ENCODE assay signal across 18 mouse cellular contexts in the genomic region with DNA sequence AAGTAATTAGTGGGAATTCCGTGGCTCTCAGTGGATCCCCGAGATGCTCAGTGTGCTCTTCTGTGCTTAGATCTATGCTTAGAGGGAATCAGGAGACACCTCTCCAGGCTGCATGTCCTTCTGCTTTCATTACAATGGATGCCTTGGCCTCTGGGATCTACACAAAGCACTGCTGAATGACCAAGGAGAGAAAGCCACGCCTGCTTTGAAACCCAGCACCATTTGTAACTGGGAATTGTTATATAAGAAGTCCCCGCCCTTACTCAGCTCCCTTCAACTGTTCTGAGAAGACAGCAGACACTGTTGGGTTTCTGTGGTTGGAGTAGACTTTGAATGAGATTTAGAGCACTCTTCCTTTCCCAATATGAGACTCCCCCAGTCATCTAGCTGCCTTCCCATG.
DNase-seq lines count a peak whose midpoint lies in the region; ATAC-seq lines count a peak whose summit lies in the region.
"Had no signal": no experiment of that assay in that cellular context is flagged by ENCODE, and none has a peak within 500 bp of the region (broad histone marks: within the 10 kb centered on the region; RNA-seq: fewer than 3 reads in every experiment).

No protein-coding gene starts in this region.

- 66% methylated on average over 4 of the region's 4 CpGs for WGBS in hindbrain, embryonic 15.5 days
- WGBS in hindbrain, embryonic 13.5 days = 56% methylated on average over 4 of the region's 4 CpGs
- WGBS in liver, embryonic 13.5 days (ENCODE audit: insufficient replicate concordance) = 60% methylated on average over 4 of the region's 4 CpGs
- 66% methylated on average over 4 of the region's 4 CpGs for WGBS in liver, embryonic 12.5 days (ENCODE audit: insufficient replicate concordance)
- 73% methylated on average over 4 of the region's 4 CpGs for WGBS in limb, embryonic 10.5 days

- no peaks in the 10 kb centered on the region for H3K27me3 ChIP-seq in hindbrain, embryonic 15.5 days
- 0 out of 2 replicates have a peak, but pooled peaks cover 6% of the 10 kb centered on the region for H3K27me3 ChIP-seq in hindbrain, embryonic 13.5 days
- peaks cover 29% of the 10 kb centered on the region for H3K27me3 ChIP-seq in liver, embryonic 13.5 days
- H3K27me3 ChIP-seq in liver, embryonic 12.5 days (replicated peaks) = peaks cover 34% of the 10 kb centered on the region
- H3K27me3 ChIP-seq in limb, embryonic 10.5 days (ENCODE audit: low read depth, poor library complexity, severe bottlenecking) = peaks cover 5% of the 10 kb centered on the region
- H3K27me3 ChIP-seq: heart, embryonic 13.5 days had no signal

- no peaks in the 10 kb centered on the region for H3K9me3 ChIP-seq in hindbrain, embryonic 15.5 days
- H3K9me3 ChIP-seq in hindbrain, embryonic 13.5 days = no peaks in the 10 kb centered on the region
- H3K9me3 ChIP-seq in liver, embryonic 13.5 days (replicated peaks) = no peaks in the 10 kb centered on the region
- H3K9me3 ChIP-seq in liver, embryonic 12.5 days (replicated peaks) = no peaks in the 10 kb centered on the region
- no peaks in the 10 kb centered on the region for H3K9me3 ChIP-seq in limb, embryonic 10.5 days (replicated peaks)
- H3K9me3 ChIP-seq: embryonic facial prominence, embryonic 15.5 days; heart, embryonic 13.5 days; liver, embryonic 15.5 days had no signal

- ATAC-seq in hindbrain, embryonic 15.5 days (ENCODE audit: low FRiP score, low read depth) = no peak
- no peak for ATAC-seq in hindbrain, embryonic 13.5 days (ENCODE audit: low FRiP score)
- no peak for ATAC-seq in liver, embryonic 13.5 days (ENCODE audit: low read depth)
- ATAC-seq in liver, embryonic 12.5 days = no peak

- H3K27ac ChIP-seq in hindbrain, embryonic 15.5 days (replicated peaks) = peak overlapping the region; percentile 21; the same call in 1 of the 2 replicates
- H3K27ac ChIP-seq in hindbrain, embryonic 13.5 days = no peak overlapping the region
- peak overlapping the region; percentile 16 for H3K27ac ChIP-seq in liver, embryonic 13.5 days
- H3K27ac ChIP-seq in liver, embryonic 12.5 days = no peak overlapping the region
- no peak overlapping the region for H3K27ac ChIP-seq in limb, embryonic 10.5 days
- H3K27ac ChIP-seq: embryonic facial prominence, embryonic 15.5 days; heart, adult 2 months; heart, embryonic 13.5 days; liver, embryonic 15.5 days had no signal

- no peak overlapping the region for H3K4me2 ChIP-seq in hindbrain, embryonic 15.5 days
- no peak overlapping the region for H3K4me2 ChIP-seq in hindbrain, embryonic 13.5 days
- no peak overlapping the region for H3K4me2 ChIP-seq in liver, embryonic 13.5 days
- H3K4me2 ChIP-seq in liver, embryonic 12.5 days = no peak overlapping the region
- H3K4me2 ChIP-seq: embryonic facial prominence, embryonic 15.5 days had no signal

- DNase-seq in liver, embryonic 13.5 days = no peak
- peak; percentile 67 for DNase-seq in ES-CJ7 (ENCODE audit: low read depth, low spot score)
- DNase-seq in limb, embryonic 10.5 days (ENCODE audit: low spot score) = peak; percentile 16
- no peak for DNase-seq in layer of hippocampus, adult 9-10 months (ENCODE audit: low spot score)
- DNase-seq: adrenal gland, postnatal 25 days; cerebellum, adult 9-10 months; heart, postnatal 14 days; kidney, adult 11 months; kidney, postnatal 25 days; lung, postnatal 4 days; thymus, postnatal 25 days had no signal

- no peak overlapping the region for H3K4me3 ChIP-seq in hindbrain, embryonic 15.5 days
- H3K4me3 ChIP-seq in hindbrain, embryonic 13.5 days = no peak overlapping the region
- H3K4me3 ChIP-seq in liver, embryonic 13.5 days (replicated peaks) = no peak overlapping the region
- H3K4me3 ChIP-seq in liver, embryonic 12.5 days = no peak overlapping the region
- no peak overlapping the region for H3K4me3 ChIP-seq in limb, embryonic 10.5 days
- H3K4me3 ChIP-seq: embryonic facial prominence, embryonic 15.5 days; heart, adult 2 months; heart, embryonic 13.5 days; liver, embryonic 15.5 days had no signal

- peaks cover 19% of the 10 kb centered on the region for H3K4me1 ChIP-seq in hindbrain, embryonic 15.5 days (replicated peaks)
- peaks cover 30% of the 10 kb centered on the region for H3K4me1 ChIP-seq in hindbrain, embryonic 13.5 days (replicated peaks)
- peaks cover 47% of the 10 kb centered on the region for H3K4me1 ChIP-seq in liver, embryonic 13.5 days (replicated peaks)
- peaks cover 50% of the 10 kb centered on the region for H3K4me1 ChIP-seq in liver, embryonic 12.5 days
- H3K4me1 ChIP-seq in limb, embryonic 10.5 days = no peaks in the 10 kb centered on the region
- H3K4me1 ChIP-seq: embryonic facial prominence, embryonic 15.5 days had no signal

- H3K36me3 ChIP-seq in hindbrain, embryonic 15.5 days = no peaks in the 10 kb centered on the region
- no peaks in the 10 kb centered on the region for H3K36me3 ChIP-seq in hindbrain, embryonic 13.5 days
- no peaks in the 10 kb centered on the region for H3K36me3 ChIP-seq in liver, embryonic 13.5 days
- no peaks in the 10 kb centered on the region for H3K36me3 ChIP-seq in liver, embryonic 12.5 days
- H3K36me3 ChIP-seq in limb, embryonic 10.5 days = no peaks in the 10 kb centered on the region
- H3K36me3 ChIP-seq: embryonic facial prominence, embryonic 15.5 days; heart, embryonic 13.5 days; liver, embryonic 15.5 days had no signal

- no peak overlapping the region for H3K9ac ChIP-seq in hindbrain, embryonic 15.5 days
- no peak overlapping the region for H3K9ac ChIP-seq in hindbrain, embryonic 13.5 days
- H3K9ac ChIP-seq in liver, embryonic 13.5 days = no peak overlapping the region
- H3K9ac ChIP-seq in liver, embryonic 12.5 days = no peak overlapping the region
- H3K9ac ChIP-seq: embryonic facial prominence, embryonic 15.5 days; heart, embryonic 13.5 days; liver, embryonic 15.5 days had no signal

Comparison
In these comparisons a context has a peak if more than half of its experiments do, and no peak if none do; other contexts are left out.
1. H3K27ac ChIP-seq: peak in hindbrain, embryonic 15.5 days (single experiment) and liver, embryonic 13.5 days (single experiment); none in hindbrain, embryonic 13.5 days (single experiment), liver, embryonic 12.5 days (single experiment) and limb, embryonic 10.5 days (single experiment).
2. DNase-seq: peak in ES-CJ7 (single experiment) and limb, embryonic 10.5 days (single experiment); none in liver, embryonic 13.5 days (single experiment) and layer of hippocampus, adult 9-10 months (single experiment).